In the genomic region with DNA sequence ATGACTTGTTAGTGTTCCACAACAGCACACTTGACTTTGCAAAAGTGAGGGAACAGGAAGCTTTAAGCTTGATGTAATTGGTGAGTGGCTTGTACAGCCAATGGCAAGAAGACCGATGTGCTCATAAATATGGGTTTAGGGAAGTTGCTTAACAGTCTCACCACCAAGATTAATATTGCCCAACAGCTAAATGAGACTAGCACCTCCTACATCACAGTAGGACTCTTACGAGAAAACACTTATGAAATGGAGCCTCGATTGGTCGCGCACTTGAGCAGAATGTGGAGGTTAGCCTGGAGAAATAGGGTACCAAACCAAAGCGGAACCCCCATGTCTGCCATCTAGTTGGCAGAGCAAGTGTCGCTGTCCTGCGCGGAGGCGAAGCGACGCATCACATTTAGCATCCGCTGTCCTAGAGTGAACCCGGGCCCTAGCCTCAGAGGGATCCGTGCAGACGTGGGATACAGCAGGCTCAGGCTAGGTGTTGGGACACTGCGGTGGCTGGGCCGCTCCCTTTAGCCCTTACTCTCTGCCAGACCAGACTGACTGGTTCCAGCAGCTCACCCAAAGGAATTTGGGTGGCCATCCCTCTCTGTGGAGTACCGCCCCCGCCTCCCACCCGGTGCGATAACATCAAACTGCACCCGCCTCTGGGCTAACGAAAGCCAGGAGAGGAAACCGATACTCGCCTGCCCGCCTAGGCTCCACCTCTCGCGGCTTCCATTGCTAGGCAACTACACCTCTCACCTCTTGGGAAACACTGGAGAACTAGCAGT, we compare ENCODE assay signal across 8 mouse cellular contexts. TPM values are rescaled to one million over a fixed set of nuclear protein-coding genes. Genes with fewer than 3 reads are reported as not detected.
DNase-seq lines count a peak whose midpoint lies in the region; ATAC-seq lines count a peak whose summit lies in the region.

No protein-coding gene starts in this region.

- peaks cover 26% of the 10 kb centered on the region for H3K4me1 ChIP-seq in hindbrain, embryonic 10.5 days (replicated peaks)
- H3K4me1 ChIP-seq in limb, embryonic 12.5 days (replicated peaks) = peaks cover 22% of the 10 kb centered on the region
- peaks cover 18% of the 10 kb centered on the region for H3K4me1 ChIP-seq in midbrain, embryonic 12.5 days

- peak overlapping the region; percentile 56 for H3K4me2 ChIP-seq in limb, embryonic 12.5 days
- peak overlapping the region; percentile 37 for H3K4me2 ChIP-seq in midbrain, embryonic 12.5 days (replicated peaks)

- H3K9me3 ChIP-seq in hindbrain, embryonic 10.5 days = no peaks in the 10 kb centered on the region
- no peaks in the 10 kb centered on the region for H3K9me3 ChIP-seq in limb, embryonic 12.5 days
- H3K9me3 ChIP-seq in midbrain, embryonic 12.5 days = no peaks in the 10 kb centered on the region

- 10% methylated on average over 29 of the region's 29 CpGs for WGBS in hindbrain, embryonic 10.5 days
- 8% methylated on average over 29 of the region's 29 CpGs for WGBS in limb, embryonic 12.5 days
- 12% methylated on average over 29 of the region's 29 CpGs for WGBS in midbrain, embryonic 12.5 days

- H3K27ac ChIP-seq in hindbrain, embryonic 10.5 days = no peak overlapping the region
- no peak overlapping the region for H3K27ac ChIP-seq in limb, embryonic 12.5 days
- no peak overlapping the region for H3K27ac ChIP-seq in midbrain, embryonic 12.5 days (replicated peaks)

- peaks cover 75% of the 10 kb centered on the region for H3K27me3 ChIP-seq in hindbrain, embryonic 10.5 days (ENCODE audit: insufficient read depth, poor library complexity, severe bottlenecking)
- peaks cover 73% of the 10 kb centered on the region for H3K27me3 ChIP-seq in limb, embryonic 12.5 days
- H3K27me3 ChIP-seq in midbrain, embryonic 12.5 days = peaks cover 63% of the 10 kb centered on the region

- ATAC-seq in activated CD4-positive, CD25-positive, alpha-beta regulatory T cell, adult 4 months = peak; percentile 30
- ATAC-seq in limb, embryonic 12.5 days (ENCODE audit: insufficient number of reproducible peaks, insufficient read depth, low FRiP score, low TSS enrichment, low read depth) = peak; percentile 76
- peak; percentile 29 for ATAC-seq in midbrain, embryonic 12.5 days (ENCODE audit: low FRiP score, low read depth)

- no peak overlapping the region for H3K9ac ChIP-seq in limb, embryonic 12.5 days (replicated peaks)
- no peak overlapping the region for H3K9ac ChIP-seq in midbrain, embryonic 12.5 days (replicated peaks)

- H3K4me3 ChIP-seq in hindbrain, embryonic 10.5 days = peak overlapping the region; percentile 44
- H3K4me3 ChIP-seq in limb, embryonic 12.5 days (replicated peaks) = peak overlapping the region; percentile 29
- H3K4me3 ChIP-seq in midbrain, embryonic 12.5 days = peak overlapping the region; percentile 13

- no peaks in the 10 kb centered on the region for H3K36me3 ChIP-seq in hindbrain, embryonic 10.5 days
- H3K36me3 ChIP-seq in limb, embryonic 12.5 days = no peaks in the 10 kb centered on the region
- H3K36me3 ChIP-seq in midbrain, embryonic 12.5 days = no peaks in the 10 kb centered on the region

- DNase-seq in CD4-positive, CD25-positive, alpha-beta regulatory T cell, adult 2 months (ENCODE audit: low read depth, low spot score) = peak; percentile 43
- peak; percentile 55 for DNase-seq in hindbrain, embryonic 10.5 days (ENCODE audit: low spot score)
- peak; percentile 43 for DNase-seq in testis, postnatal 10 days (ENCODE audit: low spot score)
- DNase-seq in cerebellum, adult 11 months = no peak
- DNase-seq in frontal cortex, postnatal 36 days (ENCODE audit: low spot score in 2 of 2) = no peak

RNA-seq across cellular contexts. Expression of gene Tacstd2, which starts 2.7 kb away (rescaled TPM):
- polyA plus RNA-seq in activated CD4-positive, CD25-positive, alpha-beta regulatory T cell, adult 4 months (2017; shearing (Covaris generic)) = not detected
- 5.3 and 9.7 TPM in 2 replicates for polyA plus RNA-seq in hindbrain, embryonic 10.5 days (2016; fragmentation: Nextera tagmentation; extraction: Ambion mirVana)
- 19.7 and 23.0 TPM in 2 replicates for polyA plus RNA-seq in limb, embryonic 12.5 days (2016; fragmentation: Nextera tagmentation; extraction: Ambion mirVana)
- polyA plus RNA-seq in midbrain, embryonic 12.5 days (2016; fragmentation: Nextera tagmentation; extraction: Ambion mirVana) = 3.3 and 5.6 TPM in 2 replicates

RNA-seq across cellular contexts. Expression of gene Il23r, which starts 41.2 kb away (rescaled TPM):
- polyA plus RNA-seq in activated CD4-positive, CD25-positive, alpha-beta regulatory T cell, adult 4 months (2017; shearing (Covaris generic)) = under 1 TPM in 1 of 2 experiments, not detected in 1; 0.26 TPM
- polyA plus RNA-seq in hindbrain, embryonic 10.5 days (2016; fragmentation: Nextera tagmentation; extraction: Ambion mirVana) = not detected in 2 replicates
- polyA plus RNA-seq in limb, embryonic 12.5 days (2016; fragmentation: Nextera tagmentation; extraction: Ambion mirVana) = not detected in 2 replicates
- polyA plus RNA-seq in midbrain, embryonic 12.5 days (2016; fragmentation: Nextera tagmentation; extraction: Ambion mirVana) = not detected in 2 replicates

Comparison
In these comparisons a context has a peak if more than half of its experiments do, and no peak if none do; other contexts are left out.
1. DNase-seq: peak in CD4-positive, CD25-positive, alpha-beta regulatory T cell, adult 2 months (single experiment), hindbrain, embryonic 10.5 days (single experiment) and testis, postnatal 10 days (single experiment); none in cerebellum, adult 11 months (single experiment) and frontal cortex, postnatal 36 days (0 of 2).
2. Peak in every context shown above with its lines, with median percentiles within 50 percentile points of each other: ATAC-seq and H3K4me3 ChIP-seq.